Mouse (Mus musculus) spleen, embryonic (tissue): ENCODE data around the gene Ifi208.
"Not testable (repeated sequence)": the region's sequence is repeated elsewhere in the genome, so short reads cannot be mapped to it uniquely, and the experiment has no call there.

Experiments used
- CTCF ChIA-PET: fragments of 350-600 bp; sonication (Branson Sonifier 250); formaldehyde crosslinking; loops from one replicate; lab custom pipeline; 2022; lab: Charles Lee

Ifi208 gene

DNA sequence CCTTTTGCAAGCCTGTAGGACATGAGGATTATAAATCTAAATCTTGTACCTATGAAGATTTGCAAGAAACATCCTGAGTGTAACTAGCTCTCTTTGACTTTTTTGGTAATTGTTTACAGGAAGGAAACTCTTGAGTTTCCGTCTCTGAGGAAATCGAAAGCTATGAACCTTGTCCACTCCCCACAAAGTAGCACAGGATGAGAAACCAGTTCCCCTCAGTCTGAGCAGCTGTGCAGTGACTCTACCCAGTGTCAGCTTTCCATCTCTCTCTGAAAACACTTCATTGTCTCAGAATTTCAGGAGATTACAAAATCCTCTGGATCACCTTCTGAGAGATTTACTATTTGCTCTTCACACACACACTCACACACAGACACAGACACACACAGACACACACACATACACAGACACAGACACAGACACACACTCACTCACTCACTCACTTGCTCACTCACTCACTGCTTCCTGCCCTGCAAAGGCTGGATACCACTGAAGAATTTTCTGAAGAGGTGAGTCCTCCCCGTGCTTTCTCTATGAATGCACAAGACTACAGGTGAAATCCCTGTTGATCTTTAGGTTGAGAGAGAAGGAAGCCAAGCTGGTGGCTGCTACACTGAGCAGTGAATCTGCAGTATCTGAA, at the start of gene Ifi208:
TSS of gene Ifi208 (plus strand) at position 218 of the 640 bp plus-strand sequence.
- CTCF ChIA-PET = not testable (repeated sequence)

DNA sequence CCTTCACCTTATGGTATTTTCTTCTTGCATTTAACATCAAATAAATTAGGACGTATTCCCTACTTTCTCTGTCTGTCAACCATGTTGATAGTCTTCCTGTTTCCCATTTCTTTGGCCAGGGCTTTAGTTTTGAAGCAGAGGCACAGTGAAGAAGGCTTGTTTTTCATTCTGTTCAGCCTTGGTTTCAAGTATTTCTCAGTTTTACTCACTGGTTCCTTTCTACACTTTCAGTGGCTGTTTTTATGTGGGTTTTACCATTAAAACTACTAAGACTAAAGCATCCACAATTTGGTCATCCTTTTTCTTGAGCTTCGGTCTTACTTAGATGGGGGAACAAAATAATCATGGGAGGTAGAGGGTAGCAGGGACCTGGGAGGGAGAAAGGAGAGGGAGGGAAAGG, 49.4 kb upstream of the Ifi208 start:
- CTCF ChIA-PET = no interaction called here

DNA sequence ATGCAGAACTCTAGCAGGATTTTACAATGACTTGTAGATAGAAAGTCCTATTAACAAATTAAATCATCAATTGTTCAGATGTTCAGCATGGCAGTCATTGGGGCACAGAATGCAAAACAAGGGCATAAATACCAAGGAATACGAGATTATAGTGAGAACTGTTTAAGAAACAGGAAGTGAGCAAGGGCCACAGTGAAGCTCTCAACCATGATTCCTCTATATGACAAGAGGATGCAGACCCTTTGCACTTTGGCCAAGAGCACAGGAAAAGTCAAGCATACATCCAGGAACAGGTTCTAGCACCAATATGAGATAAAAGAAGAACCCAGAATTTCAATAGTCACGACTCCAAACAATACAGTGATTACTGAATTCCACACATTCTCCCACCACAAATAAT, 46.8 kb upstream of the Ifi208 start:
- CTCF ChIA-PET = interaction anchor here (0.6 to 0.7 kb wide), 2 partner anchors 34 to 131 kb away, joined by 3 to 5 read pairs; no protein-coding TSS in a partner anchor

DNA sequence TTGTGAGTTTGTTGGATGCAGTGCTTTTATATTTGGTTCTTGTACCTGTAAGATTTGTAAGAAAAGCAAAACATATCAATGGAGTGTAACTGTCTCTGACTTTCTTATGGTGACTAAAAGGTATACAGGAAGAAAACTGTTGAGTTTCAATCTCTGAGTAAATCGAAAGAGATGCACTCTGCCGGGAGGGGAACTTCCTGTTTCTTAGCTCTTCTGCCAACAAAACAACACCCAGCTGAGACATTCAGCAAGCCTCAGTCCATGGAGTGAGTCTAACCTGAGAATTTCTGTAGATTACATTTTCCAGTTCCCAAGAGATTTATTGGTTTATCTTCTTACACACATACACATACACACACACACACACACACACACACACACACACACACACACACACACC, 42.9 kb upstream of the Ifi208 start, which contains the start of gene Ifi209:
TSS of gene Ifi209 (plus strand) at position 296 of the 400 bp plus-strand sequence.
- CTCF ChIA-PET = interaction anchor here (0.6 to 0.7 kb wide), 2 partner anchors 95 to 162 kb away, joined by 4 to 9 read pairs; partner anchors contain the start of gene Ifi214

DNA sequence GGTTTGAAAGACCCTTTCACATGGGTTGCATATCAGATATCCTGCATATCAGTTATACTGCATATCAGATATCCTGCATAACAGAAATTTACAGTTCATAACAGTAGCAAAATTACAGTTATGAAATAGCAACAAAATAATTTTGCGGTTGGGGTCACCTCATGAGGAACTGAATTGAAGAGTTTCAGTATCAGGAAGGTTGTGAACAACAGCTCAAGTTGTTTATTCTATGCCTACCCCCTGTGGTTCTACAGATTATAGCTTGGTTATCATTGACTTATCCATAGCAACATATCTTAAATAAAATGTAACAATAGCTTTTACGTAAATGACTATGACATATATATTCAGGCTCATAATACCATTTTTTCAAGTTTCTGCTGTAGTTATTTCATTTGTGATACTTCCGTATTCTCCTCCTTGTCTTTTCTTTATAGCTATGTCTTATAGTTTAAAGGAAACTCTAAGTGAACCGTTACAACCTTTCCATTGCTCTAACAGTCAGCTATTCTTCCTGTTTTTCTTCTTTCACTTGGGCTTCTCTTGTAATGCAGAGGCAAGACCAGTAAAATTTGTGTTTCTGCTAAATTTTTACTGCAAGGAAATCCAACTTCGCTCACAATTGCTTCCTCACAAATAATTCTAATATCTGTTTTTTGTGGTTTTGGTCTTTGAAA, 39.4 kb upstream of the Ifi208 start:
- CTCF ChIA-PET = no interaction called here

DNA sequence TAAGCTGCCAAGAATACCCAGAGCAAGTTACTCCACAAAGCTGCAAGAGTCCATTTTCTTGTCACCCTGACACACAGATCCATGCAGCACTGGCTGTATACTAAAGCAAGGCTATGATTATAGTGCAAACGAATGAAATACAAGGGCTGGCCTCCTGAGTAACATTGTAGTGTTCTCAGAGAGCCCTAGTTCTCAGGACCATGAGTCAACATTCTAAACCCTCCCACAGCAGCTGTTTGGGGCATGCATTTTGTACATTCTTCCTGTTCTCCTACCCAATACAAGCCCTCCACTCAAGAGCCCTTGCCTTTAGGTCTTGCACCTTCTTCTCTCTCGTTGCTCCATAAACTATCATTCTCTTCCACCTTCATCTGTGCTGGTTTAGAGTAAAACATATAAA, 28.1 kb upstream of the Ifi208 start:
- CTCF ChIA-PET = no interaction called here

DNA sequence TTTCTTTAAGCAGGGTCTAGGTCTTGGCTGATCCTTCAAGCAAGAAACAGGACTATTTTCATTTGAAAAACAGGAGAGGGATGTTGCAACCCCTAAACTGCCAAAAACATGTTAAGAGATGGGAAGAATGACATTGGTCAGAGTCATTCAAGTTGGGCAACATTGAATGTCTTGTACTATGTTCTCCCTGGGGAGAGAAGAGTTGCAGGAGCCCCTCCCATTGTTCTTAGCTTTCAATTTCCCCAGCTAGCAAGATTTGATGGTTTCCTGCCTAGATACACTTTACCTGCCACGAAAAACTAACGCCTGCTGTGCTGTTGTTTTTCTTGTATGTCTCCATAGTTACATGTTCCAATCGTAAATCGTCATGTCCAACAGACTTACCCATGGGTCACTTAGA, 15.5 kb upstream of the Ifi208 start:
- CTCF ChIA-PET = no interaction called here

DNA sequence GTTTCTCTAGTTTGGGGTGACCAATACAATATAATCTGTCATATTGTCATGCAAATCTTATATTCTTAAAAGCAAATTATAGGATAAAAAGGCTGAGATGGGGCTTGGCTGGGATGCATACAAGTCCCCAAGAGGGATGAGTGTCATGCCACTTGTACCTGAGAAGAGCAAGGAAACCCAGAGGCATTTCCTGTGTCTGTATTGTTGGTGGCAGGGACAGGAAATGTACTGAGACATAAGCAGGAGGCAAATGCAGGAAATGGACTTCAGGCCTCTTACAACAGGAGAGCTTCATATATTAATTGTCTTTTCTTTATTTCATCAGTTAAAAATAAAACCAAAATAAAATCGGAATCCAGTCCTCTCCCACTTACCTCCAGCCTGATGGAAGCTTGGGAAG, 5.1 kb downstream of the Ifi208 start:
- CTCF ChIA-PET = not testable (repeated sequence)

DNA sequence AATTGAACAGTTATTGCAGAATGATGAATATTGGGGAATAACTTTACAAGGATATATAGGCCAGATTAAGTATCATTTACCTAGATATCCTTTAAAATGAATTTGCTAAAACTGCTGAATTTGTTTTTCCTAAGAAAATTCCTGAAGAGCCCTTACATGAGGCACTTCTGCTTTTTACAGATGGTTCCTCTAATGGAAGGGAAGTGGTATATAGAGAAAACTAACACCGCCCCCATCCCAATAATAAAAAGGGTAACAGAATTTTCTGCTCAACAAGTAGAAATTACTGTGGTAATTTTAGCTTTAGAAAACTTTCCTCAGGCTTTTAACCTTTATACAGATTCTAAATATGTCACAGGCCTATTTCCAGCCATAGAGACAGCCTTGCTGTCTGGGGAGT, 20.8 kb downstream of the Ifi208 start:
- CTCF ChIA-PET = no interaction called here

DNA sequence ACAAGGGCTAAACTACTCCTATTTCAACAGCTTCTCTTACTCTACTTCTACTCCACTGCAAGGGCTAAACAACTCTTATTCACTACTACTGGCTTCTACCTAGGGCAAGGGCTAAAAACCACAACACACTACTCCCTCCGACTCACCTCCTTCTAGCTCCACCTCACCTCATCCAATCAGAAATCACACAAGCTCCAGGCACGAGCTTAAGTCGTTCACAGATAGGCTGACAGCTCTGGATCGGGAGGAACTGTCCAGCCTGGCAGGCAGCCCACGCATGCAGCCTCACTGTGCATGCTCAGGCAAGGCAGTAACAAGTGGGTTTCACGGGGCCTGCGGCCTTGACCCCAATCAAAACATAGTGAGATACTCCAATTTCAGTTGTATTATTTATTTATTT, 59.7 kb downstream of the Ifi208 start:
- CTCF ChIA-PET = no interaction called here

DNA sequence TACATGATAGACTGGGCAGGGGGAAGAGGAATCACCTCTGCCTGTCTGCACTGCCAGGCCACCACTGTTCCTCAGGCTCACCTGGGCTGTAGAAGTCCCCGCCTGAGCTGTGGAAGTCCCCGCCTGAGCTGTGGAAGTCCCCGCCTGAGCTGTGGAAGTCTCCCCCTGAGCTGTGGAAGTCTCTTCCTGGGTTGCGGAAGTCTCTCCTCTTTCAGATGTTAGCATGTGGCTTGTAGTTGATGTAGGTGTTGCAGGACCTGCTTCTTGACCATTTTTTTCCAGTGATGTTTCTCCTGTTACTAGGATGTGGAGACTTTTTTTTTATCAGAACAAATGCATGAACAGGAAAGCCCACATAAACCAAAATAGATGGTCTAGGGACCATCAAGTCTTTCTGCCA, 61.5 kb downstream of the Ifi208 start:
- CTCF ChIA-PET = not testable (repeated sequence)

DNA sequence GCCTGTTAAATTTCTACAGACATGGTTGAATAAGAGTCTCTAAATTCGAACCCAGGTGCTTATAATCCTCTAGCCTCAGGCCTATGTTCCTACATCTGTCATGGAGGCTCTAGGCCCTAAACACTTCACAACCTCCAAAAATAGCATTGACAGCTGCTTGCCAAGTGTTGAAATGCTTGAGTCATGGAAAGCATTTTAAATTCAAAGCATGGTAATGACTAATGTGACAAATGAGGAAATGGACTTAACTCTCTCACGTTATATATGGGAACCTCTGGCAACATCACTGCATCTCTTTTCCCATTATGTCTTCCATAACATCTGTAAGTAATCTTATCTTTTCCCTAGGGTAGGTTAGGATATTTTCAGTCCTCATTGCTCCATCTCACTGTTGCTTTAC, 63.5 kb downstream of the Ifi208 start:
- CTCF ChIA-PET = no interaction called here

DNA sequence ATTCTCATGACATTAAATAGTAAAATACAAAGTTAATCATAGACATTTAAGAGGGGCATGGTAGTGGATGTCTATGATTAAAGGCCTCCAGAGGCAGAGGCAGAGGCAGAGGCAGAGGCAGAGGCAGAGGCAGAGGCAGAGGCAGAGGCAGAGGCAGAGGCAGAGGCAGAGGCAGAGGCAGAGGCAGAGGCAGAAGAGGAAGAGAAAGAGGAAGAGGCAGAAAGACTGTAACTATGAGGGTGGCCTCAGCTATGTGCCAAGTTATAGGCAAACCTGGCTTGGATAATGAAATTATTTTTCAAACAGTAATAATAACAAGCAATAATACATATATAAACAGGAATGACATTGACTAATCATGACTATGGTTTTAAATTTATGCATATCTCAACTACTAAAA, 67.1 kb downstream of the Ifi208 start:
- CTCF ChIA-PET = no interaction called here

DNA sequence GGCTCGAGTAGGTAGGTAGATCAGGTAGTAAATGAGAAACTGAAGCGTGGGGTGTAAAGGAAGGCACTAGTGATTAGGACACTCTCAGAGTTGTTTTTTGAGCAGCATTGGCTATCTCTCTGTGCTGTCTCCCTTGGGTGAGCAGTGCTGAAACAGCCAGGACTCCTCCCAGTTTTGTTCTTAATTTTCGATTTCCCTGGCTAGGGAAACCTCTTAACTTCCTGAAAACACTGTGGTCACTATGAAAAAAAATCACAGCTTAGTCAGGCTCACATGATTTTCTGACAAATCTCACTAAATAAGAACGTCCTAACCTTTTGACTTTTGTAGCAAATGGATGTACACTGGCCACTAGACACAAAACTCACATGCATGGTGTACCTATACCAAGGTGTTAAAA, 68.2 kb downstream of the Ifi208 start, which contains the start of gene Ifi207:
TSS of gene Ifi207 (minus strand) at position 92 of the 400 bp plus-strand sequence.
- CTCF ChIA-PET = no interaction called here

DNA sequence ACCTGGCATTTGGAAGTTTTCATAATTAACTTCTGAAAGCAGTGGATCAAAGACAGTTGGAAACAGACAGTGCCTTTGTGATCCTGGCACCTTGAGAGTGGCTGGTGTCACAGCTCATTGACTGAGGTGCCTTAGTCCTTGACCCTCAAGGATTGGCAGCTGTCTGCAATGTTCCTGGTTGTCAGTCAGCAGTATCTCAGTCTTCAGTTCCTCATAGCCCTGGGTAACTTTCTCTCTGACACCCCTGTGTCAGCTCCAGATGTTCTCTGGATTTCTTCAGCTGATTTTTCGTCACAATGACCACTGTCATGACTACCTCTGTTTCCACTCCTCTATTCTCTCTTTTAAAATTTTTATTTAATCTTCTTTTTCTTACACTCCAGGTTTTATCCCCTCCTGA, 68.8 kb downstream of the Ifi208 start:
- CTCF ChIA-PET = no interaction called here
